ENCODE assay signal across 30 mouse cellular contexts in the genomic region with DNA sequence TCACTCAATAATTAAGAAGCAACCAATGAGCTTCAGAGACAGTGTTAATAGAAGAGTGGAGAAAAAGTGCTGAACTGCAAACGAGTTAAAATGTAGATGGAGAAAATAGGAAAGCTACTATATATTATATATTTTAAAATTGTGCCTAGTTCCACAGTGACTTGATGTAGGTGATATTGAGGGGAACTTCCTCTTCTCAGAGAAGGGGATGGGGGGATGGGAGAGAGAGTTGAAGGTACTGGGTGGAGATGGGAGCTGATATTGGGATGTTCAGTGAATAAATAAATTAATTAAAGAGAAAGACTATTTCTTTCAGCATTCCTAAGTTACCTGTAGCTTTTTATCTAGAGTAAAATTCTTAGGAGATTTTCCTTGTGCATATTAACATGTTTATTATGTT.
"Had no signal": no experiment of that assay in that cellular context is flagged by ENCODE, and none has a peak within 500 bp of the region (broad histone marks: within the 10 kb centered on the region; RNA-seq: fewer than 3 reads in every experiment).

No protein-coding gene starts in this region.

- H3K36me3 ChIP-seq: heart, embryonic 12.5 days; heart, embryonic 13.5 days; heart, embryonic 15.5 days; hindbrain, embryonic 10.5 days; hindbrain, embryonic 12.5 days; hindbrain, embryonic 13.5 days; hindbrain, embryonic 15.5 days; intestine, embryonic 15.5 days; kidney, embryonic 15.5 days had no signal

- H3K27me3 ChIP-seq: heart, embryonic 12.5 days; heart, embryonic 13.5 days; heart, embryonic 15.5 days; hindbrain, embryonic 12.5 days; hindbrain, embryonic 13.5 days; hindbrain, embryonic 15.5 days; intestine, embryonic 15.5 days; kidney, embryonic 15.5 days had no signal

- H3K4me3 ChIP-seq: heart, embryonic 12.5 days; heart, embryonic 13.5 days; heart, embryonic 15.5 days; hindbrain, embryonic 10.5 days; hindbrain, embryonic 12.5 days; hindbrain, embryonic 13.5 days; hindbrain, embryonic 15.5 days; intestine, embryonic 15.5 days; kidney, embryonic 15.5 days; layer of hippocampus, adult 2 months; left cerebral cortex, adult 2 months had no signal

- H3K27ac ChIP-seq: heart, embryonic 13.5 days; heart, embryonic 15.5 days; hindbrain, embryonic 10.5 days; hindbrain, embryonic 12.5 days; hindbrain, embryonic 13.5 days; hindbrain, embryonic 14.5 days; hindbrain, embryonic 15.5 days; hindbrain, postnatal 0 days; intestine, embryonic 15.5 days; kidney, embryonic 15.5 days; kidney, postnatal 0 days; layer of hippocampus, adult 2 months; left cerebral cortex, adult 2 months had no signal

- H3K4me1 ChIP-seq: heart, embryonic 12.5 days; heart, embryonic 13.5 days; heart, embryonic 15.5 days; hindbrain, embryonic 10.5 days; hindbrain, embryonic 12.5 days; hindbrain, embryonic 13.5 days; hindbrain, embryonic 15.5 days; intestine, embryonic 15.5 days; kidney, embryonic 15.5 days had no signal

- H3K9ac ChIP-seq: heart, embryonic 12.5 days; heart, embryonic 13.5 days; heart, embryonic 15.5 days; hindbrain, embryonic 12.5 days; hindbrain, embryonic 13.5 days; hindbrain, embryonic 14.5 days; hindbrain, embryonic 15.5 days; intestine, embryonic 15.5 days; kidney, embryonic 15.5 days had no signal

- DNase-seq: heart, postnatal 10 days; heart, postnatal 14 days; heart, postnatal 36 days; heart, postnatal 4 days; kidney, adult 11 months; kidney, adult 18-20 months; kidney, adult 2 months; kidney, adult 8-10 months; kidney, adult 9 months; kidney, postnatal 10 days; kidney, postnatal 14 days; kidney, postnatal 25 days; kidney, postnatal 36 days; kidney, postnatal 4 days; layer of hippocampus, adult 9-11 months; layer of hippocampus, postnatal 36 days had no signal

- H3K9me3 ChIP-seq: heart, embryonic 12.5 days; heart, embryonic 13.5 days; heart, embryonic 15.5 days; hindbrain, embryonic 10.5 days; hindbrain, embryonic 12.5 days; hindbrain, embryonic 13.5 days; hindbrain, embryonic 15.5 days; intestine, embryonic 15.5 days; kidney, embryonic 15.5 days had no signal
